Mouse (Mus musculus) erythroid progenitor cell, adult 5-6 weeks (primary cell): ENCODE results near the gene Gpatch3. TPM values are rescaled to one million over a fixed set of nuclear protein-coding genes. Genes with fewer than 3 reads are reported as not detected.
A peak's percentile ranks its signal among the peaks of the same experiment; 100 is the strongest.

Experiments used
- ATAC-seq: replicated peaks from 2 replicates; pipeline ENCODE4 v1.8.0; 2016; ENCODE audit warnings: moderate number of reproducible peaks, mild to moderate bottlenecking, moderate TSS enrichment, inconsistent platforms; ENCODE audit not compliant: poor library complexity, low FRiP score, severe bottlenecking
- total RNA-seq, 2 experiments: library from RNA; stranded (forward) in 1 of 2; stranded (reverse) in 1 of 2; fragments of 150-400 nt in 1 of 2; fragments of 186-747, 209-891 nt in 1 of 2; gene quantifications; 2 replicates each; pipeline versions ENCODE4 v1.2.3 to v1.2.4; 2015 to 2017; ENCODE audit warnings: low replicate concordance in 2 of 2

The Gpatch3 gene
- total RNA-seq (2015; ENCODE audit: low replicate concordance) (1.7 and 3.6 TPM in 2 replicates), total RNA-seq (2017; ENCODE audit: low replicate concordance) (4.1 and 19.7 TPM in 2 replicates)

- peak; percentile 97 for ATAC-seq
These were observed at the start of gene Gpatch3 for GRCm38 (mm10) chr4:133574070-133574842. TSS of gene Gpatch3 (plus strand) at chr4:133574745.

- ATAC-seq: no peak
These were observed 46.8 kb upstream of the Gpatch3 start for GRCm38 (mm10) chr4:133527788-133528187.

- ATAC-seq: no peak
These were observed 41.8 kb upstream of the Gpatch3 start for GRCm38 (mm10) chr4:133532777-133533176.

- no peak for ATAC-seq
These were observed 38.5 kb upstream of the Gpatch3 start for GRCm38 (mm10) chr4:133536081-133536480.

GRCm38 (mm10) chr4:133536652-133537051 lies 37.9 kb upstream of the Gpatch3 start:
- ATAC-seq: no peak

GRCm38 (mm10) chr4:133545272-133546231 lies 29.0 kb upstream of the Gpatch3 start, which contains the start of gene Nudc:
TSS of gene Nudc (minus strand) at chr4:133545996.
- peak; percentile 100 for ATAC-seq

GRCm38 (mm10) chr4:133552029-133552428 lies 22.5 kb upstream of the Gpatch3 start:
- no peak for ATAC-seq

- ATAC-seq: no peak
These were observed 21.6 kb upstream of the Gpatch3 start, which contains the start of gene Nr0b2 for GRCm38 (mm10) chr4:133552768-133553447. TSS of gene Nr0b2 (plus strand) at chr4:133553376.

GRCm38 (mm10) chr4:133553448-133554330 lies 20.9 kb upstream of the Gpatch3 start:
- no peak for ATAC-seq

GRCm38 (mm10) chr4:133557041-133557717 lies 17.4 kb upstream of the Gpatch3 start:
- ATAC-seq: no peak

GRCm38 (mm10) chr4:133559846-133560245 lies 14.7 kb upstream of the Gpatch3 start:
- no peak for ATAC-seq

GRCm38 (mm10) chr4:133561622-133562021 lies 12.9 kb upstream of the Gpatch3 start:
- no peak for ATAC-seq

GRCm38 (mm10) chr4:133563123-133563571 lies 11.4 kb upstream of the Gpatch3 start:
- no peak for ATAC-seq

- no peak for ATAC-seq
These were observed 7.3 kb upstream of the Gpatch3 start for GRCm38 (mm10) chr4:133567251-133567650.

GRCm38 (mm10) chr4:133569291-133570065 lies 5.1 kb upstream of the Gpatch3 start:
- ATAC-seq: no peak

GRCm38 (mm10) chr4:133570066-133570466 lies 4.5 kb upstream of the Gpatch3 start:
- no peak for ATAC-seq

GRCm38 (mm10) chr4:133574843-133575202 lies 278 bp downstream of the Gpatch3 start:
- ATAC-seq: no peak; the same call in 1 of the 2 replicates
